Comparison of ENCODE assay signal across 29 mouse cellular contexts in the genomic region with DNA sequence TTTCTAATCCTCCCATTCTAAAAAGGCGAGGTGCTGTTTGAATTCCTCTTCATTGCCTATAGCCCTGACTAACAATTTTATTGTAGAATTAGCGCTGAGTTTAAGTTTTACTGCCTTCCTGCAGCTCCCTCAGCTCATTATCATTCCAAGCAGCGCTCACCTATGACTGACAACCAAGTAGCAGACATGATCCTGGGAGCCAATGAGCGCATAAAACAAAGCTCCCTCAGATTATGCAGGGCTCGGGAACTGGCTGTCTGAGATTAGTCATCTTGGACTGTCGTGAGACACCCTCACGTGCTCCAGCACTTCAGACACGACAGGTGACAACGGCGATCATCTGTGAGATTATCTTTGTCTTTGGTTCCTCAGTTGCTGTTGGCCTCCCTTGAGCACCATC. TPM values are rescaled to one million over a fixed set of nuclear protein-coding genes. Genes with fewer than 3 reads are reported as not detected.
DNase-seq lines count a peak whose midpoint lies in the region; ATAC-seq and TF ChIP-seq lines count a peak whose summit lies in the region.
"Had no signal": no experiment of that assay in that cellular context is flagged by ENCODE, and none has a peak within 500 bp of the region (broad histone marks: within the 10 kb centered on the region; RNA-seq: fewer than 3 reads in every experiment).

No protein-coding gene starts in this region.

- H3K9me3 ChIP-seq in hindbrain, postnatal 0 days (ENCODE audit: low read length) = no peaks in the 10 kb centered on the region
- no peaks in the 10 kb centered on the region for H3K9me3 ChIP-seq in hindbrain, embryonic 11.5 days (ENCODE audit: control insufficient read depth, low read length)
- no peaks in the 10 kb centered on the region for H3K9me3 ChIP-seq in midbrain, embryonic 15.5 days
- no peaks in the 10 kb centered on the region for H3K9me3 ChIP-seq in midbrain, embryonic 16.5 days (replicated peaks; ENCODE audit: control insufficient read depth, low read length, poor library complexity, severe bottlenecking)
- no peaks in the 10 kb centered on the region for H3K9me3 ChIP-seq in neural tube, embryonic 15.5 days (replicated peaks)
- H3K9me3 ChIP-seq: embryonic facial prominence, embryonic 10.5 days; embryonic facial prominence, embryonic 13.5 days; forebrain, embryonic 12.5 days; G1E; heart, embryonic 12.5 days; heart, embryonic 15.5 days; hindbrain, embryonic 10.5 days had no signal

- H3K4me1 ChIP-seq in hindbrain, postnatal 0 days (ENCODE audit: insufficient read depth, low read length) = no peaks in the 10 kb centered on the region
- H3K4me1 ChIP-seq in hindbrain, embryonic 11.5 days (replicated peaks; ENCODE audit: control insufficient read depth, insufficient read depth, low read length) = no peaks in the 10 kb centered on the region
- no peaks in the 10 kb centered on the region for H3K4me1 ChIP-seq in midbrain, embryonic 15.5 days
- H3K4me1 ChIP-seq in midbrain, embryonic 16.5 days (ENCODE audit: control insufficient read depth, insufficient read depth, low read length) = no peaks in the 10 kb centered on the region
- H3K4me1 ChIP-seq in neural tube, embryonic 15.5 days = peaks cover 3% of the 10 kb centered on the region; the same call in 1 of the 2 replicates
- H3K4me1 ChIP-seq: embryonic facial prominence, embryonic 13.5 days; heart, embryonic 12.5 days; heart, embryonic 15.5 days had no signal

- H3K9ac ChIP-seq in hindbrain, postnatal 0 days (replicated peaks; ENCODE audit: low read length) = no peak overlapping the region
- no peak overlapping the region for H3K9ac ChIP-seq in hindbrain, embryonic 11.5 days (ENCODE audit: low read depth, low read length)
- H3K9ac ChIP-seq in midbrain, embryonic 15.5 days = no peak overlapping the region
- no peak overlapping the region for H3K9ac ChIP-seq in midbrain, embryonic 16.5 days (ENCODE audit: low read depth, low read length)
- no peak overlapping the region for H3K9ac ChIP-seq in neural tube, embryonic 15.5 days (replicated peaks)
- H3K9ac ChIP-seq: embryonic facial prominence, embryonic 13.5 days; forebrain, embryonic 12.5 days; heart, embryonic 12.5 days; heart, embryonic 15.5 days; hindbrain, embryonic 14.5 days had no signal

- H3K27ac ChIP-seq in hindbrain, postnatal 0 days = no peak overlapping the region
- H3K27ac ChIP-seq in hindbrain, embryonic 11.5 days (ENCODE audit: low read depth, low read length) = no peak overlapping the region
- H3K27ac ChIP-seq in midbrain, embryonic 15.5 days = no peak overlapping the region
- no peak overlapping the region for H3K27ac ChIP-seq in midbrain, embryonic 16.5 days (ENCODE audit: low read length)
- H3K27ac ChIP-seq in neural tube, embryonic 15.5 days (replicated peaks) = no peak overlapping the region
- H3K27ac ChIP-seq: embryonic facial prominence, embryonic 10.5 days; embryonic facial prominence, embryonic 13.5 days; forebrain, embryonic 12.5 days; heart, embryonic 15.5 days; hindbrain, embryonic 14.5 days had no signal

- ATAC-seq in hindbrain, postnatal 0 days = peak; percentile 56; the same call in 1 of the 2 replicates
- ATAC-seq in hindbrain, embryonic 11.5 days (ENCODE audit: low FRiP score) = no peak
- ATAC-seq in midbrain, embryonic 15.5 days (replicated peaks) = peak; percentile 60; the same call in 1 of the 2 replicates
- no peak; the same call in 1 of the 2 replicates for ATAC-seq in midbrain, embryonic 16.5 days
- ATAC-seq in neural tube, embryonic 15.5 days (ENCODE audit: low FRiP score) = peak; percentile 17; the same call in 1 of the 2 replicates
- ATAC-seq: forebrain, embryonic 16.5 days; Patski had no signal

- DNase-seq in hindbrain, postnatal 0 days (ENCODE audit: low spot score) = no peak
- no peak for DNase-seq in hindbrain, embryonic 11.5 days (ENCODE audit: low spot score)
- DNase-seq in brain, embryonic 14.5 days (ENCODE audit: low read depth) = peak; percentile 35
- no peak for DNase-seq in heart, adult 18-20 months
- DNase-seq: adrenal gland, postnatal 10 days; adrenal gland, postnatal 36 days; B cell, adult 2 months; cerebellum, adult 11-12 months; cerebellum, adult 8-10 months; cerebellum, postnatal 10 days; cerebellum, postnatal 36 days; embryo, embryonic 11 days; heart, postnatal 10 days; heart, postnatal 36 days had no signal

- H3K27me3 ChIP-seq in hindbrain, postnatal 0 days (ENCODE audit: insufficient read depth, low read length) = no peaks in the 10 kb centered on the region
- H3K27me3 ChIP-seq in hindbrain, embryonic 11.5 days (ENCODE audit: control insufficient read depth, insufficient read depth, low read length) = no peaks in the 10 kb centered on the region
- H3K27me3 ChIP-seq in midbrain, embryonic 15.5 days (replicated peaks) = no peaks in the 10 kb centered on the region
- H3K27me3 ChIP-seq in midbrain, embryonic 16.5 days (ENCODE audit: control insufficient read depth, insufficient read depth, low read depth, low read length) = no peaks in the 10 kb centered on the region
- H3K27me3 ChIP-seq in neural tube, embryonic 15.5 days (replicated peaks) = no peaks in the 10 kb centered on the region
- H3K27me3 ChIP-seq: CH12.LX; embryonic facial prominence, embryonic 13.5 days; forebrain, embryonic 12.5 days; heart, embryonic 12.5 days; heart, embryonic 15.5 days had no signal

- no peak for TF ChIP-seq POLR2A in brain, embryonic 14.5 days (IDR thresholded peaks at IDR 0.05; ENCODE audit: borderline replicate concordance, extremely low read depth, insufficient read depth, insufficient read length, poor library complexity, severe bottlenecking)

- no peaks in the 10 kb centered on the region for H3K36me3 ChIP-seq in hindbrain, postnatal 0 days (ENCODE audit: insufficient read depth, low read length)
- no peaks in the 10 kb centered on the region for H3K36me3 ChIP-seq in hindbrain, embryonic 11.5 days (ENCODE audit: control insufficient read depth, insufficient read depth, low read length)
- H3K36me3 ChIP-seq in midbrain, embryonic 15.5 days (replicated peaks) = no peaks in the 10 kb centered on the region
- no peaks in the 10 kb centered on the region for H3K36me3 ChIP-seq in midbrain, embryonic 16.5 days (ENCODE audit: control insufficient read depth, insufficient read depth, low read length)
- H3K36me3 ChIP-seq in neural tube, embryonic 15.5 days = no peaks in the 10 kb centered on the region
- H3K36me3 ChIP-seq: embryonic facial prominence, embryonic 10.5 days; embryonic facial prominence, embryonic 13.5 days; forebrain, embryonic 12.5 days; G1E; heart, embryonic 12.5 days; heart, embryonic 15.5 days; hindbrain, embryonic 10.5 days had no signal

- TF ChIP-seq CTCF in hindbrain, postnatal 0 days (IDR thresholded peaks at IDR 0.05; ENCODE audit: low read depth) = no peak
- TF ChIP-seq CTCF in brain, embryonic 14.5 days (IDR thresholded peaks at IDR 0.05; ENCODE audit: borderline replicate concordance, extremely low read depth, insufficient read depth, insufficient read length) = no peak

- 64% methylated on average over 10 of the region's 10 CpGs for WGBS in hindbrain, postnatal 0 days
- WGBS in hindbrain, embryonic 11.5 days = 86% methylated on average over 10 of the region's 10 CpGs
- WGBS in midbrain, embryonic 15.5 days = 56% methylated on average over 10 of the region's 10 CpGs
- WGBS in midbrain, embryonic 16.5 days = 64% methylated on average over 10 of the region's 10 CpGs
- 60% methylated on average over 10 of the region's 10 CpGs for WGBS in neural tube, embryonic 15.5 days

- no peak overlapping the region for H3K4me2 ChIP-seq in hindbrain, postnatal 0 days (ENCODE audit: low read depth, low read length)
- no peak overlapping the region for H3K4me2 ChIP-seq in hindbrain, embryonic 11.5 days (replicated peaks; ENCODE audit: low read depth, low read length)
- H3K4me2 ChIP-seq in midbrain, embryonic 15.5 days = no peak overlapping the region
- H3K4me2 ChIP-seq in midbrain, embryonic 16.5 days (ENCODE audit: low read length) = no peak overlapping the region
- no peak overlapping the region for H3K4me2 ChIP-seq in neural tube, embryonic 15.5 days
- H3K4me2 ChIP-seq: embryonic facial prominence, embryonic 13.5 days; forebrain, embryonic 12.5 days; heart, embryonic 12.5 days; heart, embryonic 15.5 days; hindbrain, embryonic 14.5 days had no signal

- H3K4me3 ChIP-seq in hindbrain, postnatal 0 days (ENCODE audit: low read length) = no peak overlapping the region
- no peak overlapping the region for H3K4me3 ChIP-seq in hindbrain, embryonic 11.5 days (ENCODE audit: low read depth, low read length)
- no peak overlapping the region for H3K4me3 ChIP-seq in midbrain, embryonic 15.5 days
- H3K4me3 ChIP-seq in midbrain, embryonic 16.5 days (ENCODE audit: low read depth, low read length) = no peak overlapping the region
- H3K4me3 ChIP-seq in neural tube, embryonic 15.5 days (replicated peaks) = no peak overlapping the region
- H3K4me3 ChIP-seq: embryonic facial prominence, embryonic 10.5 days; embryonic facial prominence, embryonic 13.5 days; erythroblast, embryonic 14.5 days; forebrain, embryonic 12.5 days; heart, embryonic 12.5 days; heart, embryonic 15.5 days; hindbrain, embryonic 10.5 days had no signal

RNA-seq across cellular contexts. Expression of a gene that starts 47.3 kb away (rescaled TPM):
- 58.2 and 63.7 TPM in 2 replicates for total RNA-seq in hindbrain, postnatal 0 days (2014; rRNA removed)
- polyA plus RNA-seq in hindbrain, postnatal 0 days (2015; fragmentation: Nextera tagmentation; extraction: Ambion mirVana) = 9.8 and 10.0 TPM in 2 replicates
- polyA plus RNA-seq in hindbrain, embryonic 11.5 days (2014; fragmentation: Nextera tagmentation; extraction: Ambion mirVana) = 13.7 and 17.7 TPM in 2 replicates
- 11.0 and 11.1 TPM in 2 replicates for polyA plus RNA-seq in midbrain, embryonic 15.5 days (2015; fragmentation: Nextera tagmentation; extraction: Ambion mirVana)
- polyA plus RNA-seq in midbrain, embryonic 16.5 days (2015; fragmentation: Nextera tagmentation; extraction: Ambion mirVana) = 8.6 and 9.4 TPM in 2 replicates
- 18.7 and 21.4 TPM in 2 replicates for polyA plus RNA-seq in brain, embryonic 14.5 days (2012; rRNA removed)
- polyA plus RNA-seq in neural tube, embryonic 15.5 days (2015; fragmentation: Nextera tagmentation; extraction: Ambion mirVana) = 11.7 and 13.9 TPM in 2 replicates
- total RNA-seq in heart, adult 18-20 months (2021) = 10 to 100 TPM; 58.9 to 60.1 TPM

RNA-seq across cellular contexts. Expression of a gene that starts 60.0 kb away (rescaled TPM):
- 22.5 and 28.3 TPM in 2 replicates for total RNA-seq in hindbrain, postnatal 0 days (2014; rRNA removed)
- 23.1 and 23.4 TPM in 2 replicates for polyA plus RNA-seq in hindbrain, postnatal 0 days (2015; fragmentation: Nextera tagmentation; extraction: Ambion mirVana)
- 80.3 and 81.0 TPM in 2 replicates for polyA plus RNA-seq in hindbrain, embryonic 11.5 days (2014; fragmentation: Nextera tagmentation; extraction: Ambion mirVana)
- 35.9 and 36.1 TPM in 2 replicates for polyA plus RNA-seq in midbrain, embryonic 15.5 days (2015; fragmentation: Nextera tagmentation; extraction: Ambion mirVana)
- polyA plus RNA-seq in midbrain, embryonic 16.5 days (2015; fragmentation: Nextera tagmentation; extraction: Ambion mirVana) = 32.9 and 39.2 TPM in 2 replicates
- 49.6 and 52.7 TPM in 2 replicates for polyA plus RNA-seq in brain, embryonic 14.5 days (2012; rRNA removed)
- polyA plus RNA-seq in neural tube, embryonic 15.5 days (2015; fragmentation: Nextera tagmentation; extraction: Ambion mirVana) = 36.4 and 43.3 TPM in 2 replicates
- 10 to 100 TPM; 13.5 to 14.8 TPM for total RNA-seq in heart, adult 18-20 months (2021)

Comparison
In these comparisons a context has a peak if more than half of its experiments do, and no peak if none do; other contexts are left out.
1. ATAC-seq: peak in hindbrain, postnatal 0 days (single experiment), midbrain, embryonic 15.5 days (single experiment) and neural tube, embryonic 15.5 days (single experiment); none in hindbrain, embryonic 11.5 days (single experiment) and midbrain, embryonic 16.5 days (single experiment).